Comparison of ENCODE assay signal across 8 mouse cellular contexts in the genomic region with DNA sequence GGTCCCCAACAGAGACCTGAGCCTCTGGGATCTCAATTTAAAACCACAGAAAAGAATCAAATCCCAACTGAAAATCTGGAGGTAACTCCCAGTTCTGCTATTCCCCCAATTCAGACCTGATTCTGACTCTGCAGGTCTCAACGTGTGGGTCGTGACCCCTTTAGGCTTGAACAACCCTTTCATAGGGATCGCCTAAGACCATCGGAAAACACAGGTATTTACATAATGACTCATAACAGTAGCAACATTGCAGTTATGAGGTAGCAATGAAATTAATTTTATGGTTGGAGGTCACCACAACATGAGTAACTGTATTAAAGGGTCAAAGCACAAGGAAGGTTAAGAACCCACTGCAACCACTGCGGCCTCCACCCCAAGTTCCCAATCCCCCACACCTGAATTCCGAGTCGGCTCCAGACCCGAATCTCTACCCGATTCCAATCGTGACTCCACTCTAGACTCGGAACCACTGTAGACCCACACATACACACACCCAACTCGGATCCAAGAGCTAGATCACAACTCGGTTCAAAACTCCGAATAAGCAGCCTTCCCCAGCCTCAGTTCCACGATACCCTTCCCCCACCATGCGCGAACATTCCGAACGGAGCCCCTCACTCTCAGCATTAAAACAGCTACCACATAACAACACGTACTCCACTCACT.
DNase-seq lines count a peak whose midpoint lies in the region; ATAC-seq and TF ChIP-seq lines count a peak whose summit lies in the region.

No protein-coding gene starts in this region.

- no peak for TF ChIP-seq CTCF in heart, postnatal 0 days (IDR thresholded peaks at IDR 0.05; ENCODE audit: low read depth)

- H3K27ac ChIP-seq in kidney, embryonic 16.5 days (ENCODE audit: low read length): peak overlapping the region; percentile 79; the same call in 1 of the 2 replicates
- peak overlapping the region; percentile 82 for H3K27ac ChIP-seq in heart, postnatal 0 days (ENCODE audit: low read depth)
- peak overlapping the region; percentile 60; the same call in 1 of the 2 replicates for H3K27ac ChIP-seq in midbrain, embryonic 12.5 days (replicated peaks)

- H3K4me3 ChIP-seq in kidney, embryonic 16.5 days (ENCODE audit: low read length): peak overlapping the region; percentile 62
- H3K4me3 ChIP-seq in heart, postnatal 0 days (ENCODE audit: low read depth, low read length): peak overlapping the region; percentile 66
- peak overlapping the region; percentile 63 for H3K4me3 ChIP-seq in midbrain, embryonic 12.5 days

- peaks cover 15% of the 10 kb centered on the region; the same call in 1 of the 2 replicates for H3K4me1 ChIP-seq in kidney, embryonic 16.5 days (ENCODE audit: insufficient read depth, low read length)
- peaks cover 21% of the 10 kb centered on the region for H3K4me1 ChIP-seq in heart, postnatal 0 days (ENCODE audit: control insufficient read depth, insufficient read depth)
- H3K4me1 ChIP-seq in midbrain, embryonic 12.5 days: peaks cover 14% of the 10 kb centered on the region

- no peak for TF ChIP-seq EP300 in heart, postnatal 0 days (IDR thresholded peaks at IDR 0.05; ENCODE audit: low read depth)

- WGBS in kidney, embryonic 16.5 days: 49% methylated on average over 20 of the region's 20 CpGs
- WGBS in heart, postnatal 0 days: 46% methylated on average over 20 of the region's 20 CpGs
- WGBS in midbrain, embryonic 12.5 days: 45% methylated on average over 20 of the region's 20 CpGs

- DNase-seq in kidney, adult 9 months: no peak
- DNase-seq in R1 (ENCODE audit: low read depth, low spot score): peak; percentile 11
- DNase-seq in heart, postnatal 0 days (ENCODE audit: low spot score): no peak
- DNase-seq in frontal cortex, postnatal 14 days (ENCODE audit: low spot score in 2 of 2): no peak
- no peak for DNase-seq in gastrocnemius, adult 8-10 months (ENCODE audit: low spot score in 2 of 2)
- DNase-seq in thymus, postnatal 10 days (ENCODE audit: low spot score in 2 of 2): no peak

- H3K9me3 ChIP-seq in kidney, embryonic 16.5 days (ENCODE audit: low read length): peaks cover 21% of the 10 kb centered on the region
- peaks cover 13% of the 10 kb centered on the region; the same call in 1 of the 2 replicates for H3K9me3 ChIP-seq in heart, postnatal 0 days (replicated peaks; ENCODE audit: control insufficient read depth, low read length)
- H3K9me3 ChIP-seq in midbrain, embryonic 12.5 days: no peaks in the 10 kb centered on the region; the same call in 1 of the 2 replicates

- H3K36me3 ChIP-seq in kidney, embryonic 16.5 days (ENCODE audit: insufficient read depth, low read length): 0 out of 2 replicates have a peak, but pooled peaks cover 4% of the 10 kb centered on the region
- H3K36me3 ChIP-seq in heart, postnatal 0 days (replicated peaks; ENCODE audit: control insufficient read depth, insufficient read depth, low read length): peaks cover 14% of the 10 kb centered on the region
- no peaks in the 10 kb centered on the region for H3K36me3 ChIP-seq in midbrain, embryonic 12.5 days

- no peaks in the 10 kb centered on the region for H3K27me3 ChIP-seq in kidney, embryonic 16.5 days (ENCODE audit: insufficient read depth, low read length)
- H3K27me3 ChIP-seq in heart, postnatal 0 days (ENCODE audit: control insufficient read depth, insufficient read depth, low read length): no peaks in the 10 kb centered on the region
- H3K27me3 ChIP-seq in midbrain, embryonic 12.5 days: no peaks in the 10 kb centered on the region

- peak overlapping the region; percentile 65 for H3K9ac ChIP-seq in kidney, embryonic 16.5 days (replicated peaks; ENCODE audit: low read length)
- peak overlapping the region; percentile 70 for H3K9ac ChIP-seq in heart, postnatal 0 days (replicated peaks; ENCODE audit: low read depth, low read length)
- H3K9ac ChIP-seq in midbrain, embryonic 12.5 days (replicated peaks): peak overlapping the region; percentile 55

- no peak for ATAC-seq in kidney, embryonic 16.5 days (ENCODE audit: low FRiP score, low TSS enrichment)
- no peak for ATAC-seq in heart, postnatal 0 days (ENCODE audit: insufficient read depth, low read depth)
- no peak for ATAC-seq in midbrain, embryonic 12.5 days (ENCODE audit: low FRiP score, low read depth)

- H3K4me2 ChIP-seq in kidney, embryonic 16.5 days (replicated peaks; ENCODE audit: low read depth, low read length): peak overlapping the region; percentile 55
- H3K4me2 ChIP-seq in heart, postnatal 0 days (ENCODE audit: low read depth, low read length): peak overlapping the region; percentile 74
- peak overlapping the region; percentile 57 for H3K4me2 ChIP-seq in midbrain, embryonic 12.5 days (replicated peaks)
